In the genomic region with DNA sequence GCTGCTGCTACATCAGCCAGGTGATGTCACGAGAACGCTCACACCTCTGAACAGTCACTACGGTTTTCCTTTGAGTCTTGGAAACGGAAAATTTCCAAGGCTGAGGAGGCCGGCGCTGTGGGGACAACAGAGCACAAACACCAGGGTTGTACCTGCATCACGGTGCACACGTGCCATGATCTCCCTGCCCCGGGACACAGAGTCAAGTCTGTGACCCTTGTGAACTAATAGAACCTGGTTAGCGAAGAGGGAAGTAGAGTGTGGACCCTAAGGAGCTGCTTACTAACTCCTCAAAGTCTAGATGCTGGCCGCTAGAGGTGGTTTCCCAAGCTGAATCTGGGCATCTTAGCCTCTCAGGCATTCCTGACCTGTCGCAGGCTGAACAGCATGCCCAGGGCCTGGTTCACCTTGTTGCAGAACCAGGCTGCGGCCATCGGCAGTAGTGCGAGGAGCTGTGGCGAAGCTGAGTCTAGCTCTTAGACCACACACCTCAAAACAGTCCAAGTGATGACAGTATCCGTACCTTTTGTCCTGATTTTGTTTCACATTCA, we compare ENCODE assay signal across 8 mouse cellular contexts. TPM values are rescaled to one million over a fixed set of nuclear protein-coding genes. Genes with fewer than 3 reads are reported as not detected.
DNase-seq lines count a peak whose midpoint lies in the region; ATAC-seq lines count a peak whose summit lies in the region.
"Had no signal": no experiment of that assay in that cellular context is flagged by ENCODE, and none has a peak within 500 bp of the region (broad histone marks: within the 10 kb centered on the region; RNA-seq: fewer than 3 reads in every experiment).

No protein-coding gene starts in this region.

- H3K9ac ChIP-seq in hindbrain, embryonic 11.5 days (ENCODE audit: low read depth, low read length), result no peak overlapping the region

- H3K4me1 ChIP-seq in hindbrain, embryonic 11.5 days (replicated peaks; ENCODE audit: control insufficient read depth, insufficient read depth, low read length), result peaks cover 3% of the 10 kb centered on the region

- ATAC-seq in CD4-positive, CD25-positive, alpha-beta regulatory T cell, adult 4 months, result peak; percentile 24
- peak; percentile 39 for ATAC-seq in hindbrain, embryonic 11.5 days (ENCODE audit: low FRiP score)
- ATAC-seq in megakaryocyte-erythroid progenitor cell, adult 5-6 weeks (replicated peaks; ENCODE audit: low FRiP score, low TSS enrichment, poor library complexity, severe bottlenecking), result peak; percentile 28

- H3K36me3 ChIP-seq in hindbrain, embryonic 11.5 days (ENCODE audit: control insufficient read depth, insufficient read depth, low read length), result no peaks in the 10 kb centered on the region

- peak overlapping the region; percentile 23; the same call in 1 of the 2 replicates for H3K4me2 ChIP-seq in hindbrain, embryonic 11.5 days (replicated peaks; ENCODE audit: low read depth, low read length)

- H3K4me3 ChIP-seq in hindbrain, embryonic 11.5 days (ENCODE audit: low read depth, low read length), result no peak overlapping the region

- no peak overlapping the region for H3K27ac ChIP-seq in hindbrain, embryonic 11.5 days (ENCODE audit: low read depth, low read length)

- peak; percentile 12 for DNase-seq in CD4-positive, CD25-positive, alpha-beta regulatory T cell, adult 2 months (ENCODE audit: low read depth, low spot score)
- DNase-seq in hindbrain, embryonic 11.5 days (ENCODE audit: low spot score), result no peak
- DNase-seq in right cerebral cortex, postnatal 36 days (ENCODE audit: low spot score in 2 of 2), result no peak
- DNase-seq in layer of hippocampus, adult 9-10 months (ENCODE audit: low spot score), result no peak
- DNase-seq in thymus, postnatal 0 days (ENCODE audit: low spot score), result no peak
- DNase-seq: gastrocnemius, postnatal 25 days had no signal

- 3% methylated on average over 17 of the region's 17 CpGs for WGBS in hindbrain, embryonic 11.5 days

- H3K9me3 ChIP-seq in hindbrain, embryonic 11.5 days (ENCODE audit: control insufficient read depth, low read length), result no peaks in the 10 kb centered on the region

- H3K27me3 ChIP-seq in hindbrain, embryonic 11.5 days (ENCODE audit: control insufficient read depth, insufficient read depth, low read length), result peaks cover 56% of the 10 kb centered on the region

RNA-seq across cellular contexts. Expression of gene Tbx15, which starts 5.8 kb away (rescaled TPM):
- polyA plus RNA-seq in CD4-positive, CD25-positive, alpha-beta regulatory T cell, adult 4 months (2017; shearing (Covaris generic)), result not detected
- 4.2 and 4.9 TPM in 2 replicates for polyA plus RNA-seq in hindbrain, embryonic 11.5 days (2014; fragmentation: Nextera tagmentation; extraction: Ambion mirVana)
- total RNA-seq in megakaryocyte-erythroid progenitor cell, adult 5-6 weeks (2014; fragmentation: Nextera tagmentation), result not detected in 2 replicates
- total RNA-seq in megakaryocyte-erythroid progenitor cell, adult 5-6 weeks (2017), result not detected in 2 replicates
- 0.06 and 0.12 TPM in 2 replicates for polyA plus RNA-seq in thymus, postnatal 0 days (2015; fragmentation: Nextera tagmentation; extraction: Ambion mirVana)
